Comparison of ENCODE assay signal across 14 mouse cellular contexts in the genomic region with DNA sequence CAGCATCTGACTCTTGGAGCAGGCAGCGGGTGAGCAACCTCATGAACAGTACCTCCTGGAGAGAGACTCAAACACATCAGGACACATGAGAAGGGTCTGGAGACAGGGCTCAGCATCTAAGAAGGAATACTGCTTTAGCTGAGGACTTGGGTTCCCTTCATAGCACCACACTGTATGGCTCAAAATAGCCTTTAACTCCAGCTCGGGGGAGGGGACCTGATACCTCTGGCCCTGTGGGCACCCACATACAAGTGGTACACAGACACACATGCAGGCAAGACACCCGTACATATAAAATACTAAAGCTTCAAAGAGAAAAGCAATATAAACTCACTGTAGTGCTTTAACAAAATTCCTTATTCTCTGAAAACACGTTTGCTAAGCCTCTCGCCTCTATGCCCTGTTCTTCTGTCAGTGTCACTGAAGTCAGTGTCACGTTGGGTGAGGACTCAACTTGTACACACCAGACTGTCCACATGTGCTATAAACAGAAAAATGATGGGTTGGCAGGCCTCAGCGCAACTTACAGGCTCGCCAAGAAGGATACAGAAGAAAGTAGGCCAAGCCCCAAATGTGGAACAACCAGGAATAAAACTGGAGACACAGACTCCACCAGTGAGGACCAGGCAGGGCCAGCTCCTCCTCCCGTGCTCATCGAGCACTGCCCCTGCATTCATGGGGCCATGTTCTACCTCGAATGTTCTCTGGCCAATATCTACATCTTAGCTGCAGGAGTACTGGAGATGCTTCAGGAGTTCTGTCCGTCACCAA. TPM values are rescaled to one million over a fixed set of nuclear protein-coding genes. Genes with fewer than 3 reads are reported as not detected.
DNase-seq lines count a peak whose midpoint lies in the region; ATAC-seq lines count a peak whose summit lies in the region.
"Had no signal": no experiment of that assay in that cellular context is flagged by ENCODE, and none has a peak within 500 bp of the region (broad histone marks: within the 10 kb centered on the region; RNA-seq: fewer than 3 reads in every experiment).

No protein-coding gene starts in this region.

- H3K4me1 ChIP-seq in kidney, embryonic 14.5 days (ENCODE audit: control insufficient read depth, insufficient read depth, low read length), result peaks cover 5% of the 10 kb centered on the region; the same call in 1 of the 2 replicates

- H3K36me3 ChIP-seq in kidney, embryonic 14.5 days (ENCODE audit: control insufficient read depth, insufficient read depth, low read length), result no peaks in the 10 kb centered on the region

- H3K4me3 ChIP-seq in kidney, embryonic 14.5 days (ENCODE audit: low read length), result no peak overlapping the region
- H3K4me3 ChIP-seq: embryonic facial prominence, embryonic 13.5 days had no signal

- H3K4me2 ChIP-seq in kidney, embryonic 14.5 days (replicated peaks; ENCODE audit: low read depth, low read length), result no peak overlapping the region
- H3K4me2 ChIP-seq: embryonic facial prominence, embryonic 13.5 days had no signal

- intact Hi-C loops in heart, postnatal 10 days (cut with DNase I), result no loop called here
- intact Hi-C loops in left cerebral cortex, postnatal 36 days (cut with DNase I), result loop anchor here (5.0 kb wide), 1 partner anchor 56 kb away; no protein-coding TSS in a partner anchor

- WGBS in kidney, embryonic 14.5 days, result 77% methylated on average over 12 of the region's 12 CpGs

- no peaks in the 10 kb centered on the region for H3K27me3 ChIP-seq in kidney, embryonic 14.5 days (ENCODE audit: control insufficient read depth, insufficient read depth, low read length)
- H3K27me3 ChIP-seq: embryonic facial prominence, embryonic 13.5 days had no signal

- DNase-seq in heart, adult 18-20 months, result peak; percentile 54 to 69
- DNase-seq in heart, postnatal 10 days, result no peak
- DNase-seq in right cerebral cortex, adult 2 months (ENCODE audit: low spot score in 2 of 2), result peak; percentile 24 to 42
- no peak for DNase-seq in right cerebral cortex, postnatal 25 days
- DNase-seq in left cerebral cortex, postnatal 36 days (ENCODE audit: low spot score in 2 of 2), result peak; percentile 36 to 50
- DNase-seq in lung, postnatal 25 days (ENCODE audit: low spot score), result no peak
- DNase-seq: cerebellum, adult 11-12 months; kidney, adult 9 months; lung, adult 2 months; thymus, postnatal 4 days had no signal

- no peaks in the 10 kb centered on the region for H3K9me3 ChIP-seq in kidney, embryonic 14.5 days (ENCODE audit: control insufficient read depth, low read length)
- H3K9me3 ChIP-seq: embryonic facial prominence, embryonic 13.5 days had no signal

- no peak overlapping the region for H3K9ac ChIP-seq in kidney, embryonic 14.5 days (ENCODE audit: low read depth, low read length)
- H3K9ac ChIP-seq: embryonic facial prominence, embryonic 13.5 days had no signal

- ATAC-seq in kidney, embryonic 14.5 days (ENCODE audit: low FRiP score, low TSS enrichment), result no peak
- ATAC-seq: hindbrain, embryonic 16.5 days; midbrain, embryonic 16.5 days had no signal

- H3K27ac ChIP-seq in kidney, embryonic 14.5 days (ENCODE audit: low read depth, low read length), result no peak overlapping the region
- H3K27ac ChIP-seq: embryonic facial prominence, embryonic 13.5 days had no signal

RNA-seq across cellular contexts. Expression of a gene that starts 2.4 kb away (rescaled TPM):
- total RNA-seq in heart, adult 18-20 months (2021), result 100 to 1,000 TPM; 405 to 445 TPM
- total RNA-seq in heart, postnatal 10 days (2021), result 100 to 1,000 TPM; 310 to 323 TPM
- total RNA-seq in left cerebral cortex, postnatal 36 days (2021), result 100 to 1,000 TPM; 258 to 303 TPM
- 225 and 306 TPM in 2 replicates for polyA plus RNA-seq in kidney, embryonic 14.5 days (2014; fragmentation: Nextera tagmentation; extraction: Ambion mirVana)

RNA-seq across cellular contexts. Expression of a gene that starts 43.9 kb away (rescaled TPM):
- total RNA-seq in heart, adult 18-20 months (2021), result 1 to 10 TPM; 4.9 to 5.1 TPM
- total RNA-seq in heart, postnatal 10 days (2021), result 1 to 10 TPM; 2.5 to 2.6 TPM
- 1 to 10 TPM; 4.8 to 5.5 TPM for total RNA-seq in left cerebral cortex, postnatal 36 days (2021)
- polyA plus RNA-seq in kidney, embryonic 14.5 days (2014; fragmentation: Nextera tagmentation; extraction: Ambion mirVana), result 19.7 and 20.3 TPM in 2 replicates

RNA-seq across cellular contexts. Expression of a gene that starts 51.1 kb away (rescaled TPM):
- 10 to 100 TPM; 80.1 to 85.0 TPM for total RNA-seq in heart, adult 18-20 months (2021)
- total RNA-seq in heart, postnatal 10 days (2021), result 10 to 100 TPM; 83.0 to 84.8 TPM
- 10 to 100 TPM; 52.4 to 54.5 TPM for total RNA-seq in left cerebral cortex, postnatal 36 days (2021)
- 60.3 and 110 TPM in 2 replicates for polyA plus RNA-seq in kidney, embryonic 14.5 days (2014; fragmentation: Nextera tagmentation; extraction: Ambion mirVana)

RNA-seq across cellular contexts. Expression of a gene that starts 51.3 kb away (rescaled TPM):
- total RNA-seq in heart, adult 18-20 months (2021), result 10 to 100 TPM; 10.4 to 10.6 TPM
- total RNA-seq in heart, postnatal 10 days (2021), result 10 to 100 TPM; 11.7 to 12.0 TPM
- total RNA-seq in left cerebral cortex, postnatal 36 days (2021), result 10 to 100 TPM; 27.7 to 28.7 TPM
- 36.2 and 50.3 TPM in 2 replicates for polyA plus RNA-seq in kidney, embryonic 14.5 days (2014; fragmentation: Nextera tagmentation; extraction: Ambion mirVana)

Comparison
In these comparisons a context has a peak if more than half of its experiments do, and no peak if none do; other contexts are left out.
1. DNase-seq: peak in heart, adult 18-20 months (2 of 2), right cerebral cortex, adult 2 months (2 of 2) and left cerebral cortex, postnatal 36 days (2 of 2); none in heart, postnatal 10 days (0 of 2), right cerebral cortex, postnatal 25 days (single experiment) and lung, postnatal 25 days (single experiment).